Mouse (Mus musculus): ENCODE data around the gene Spink4.

Gene Spink4

GRCm38 (mm10) chr4:40919785-40920184, at the start of gene Spink4:
TSS of gene Spink4 (plus strand) at chr4:40920052.
- DNase-seq (ENCODE audit: low spot score), result peak; percentile 74

- DNase-seq (ENCODE audit: low spot score), result no peak
Measured at GRCm38 (mm10) chr4:40870206-40870605, 49.6 kb upstream of the Spink4 start.

GRCm38 (mm10) chr4:40872129-40872528, 47.7 kb upstream of the Spink4 start:
- DNase-seq (ENCODE audit: low spot score), result no peak

DNA sequence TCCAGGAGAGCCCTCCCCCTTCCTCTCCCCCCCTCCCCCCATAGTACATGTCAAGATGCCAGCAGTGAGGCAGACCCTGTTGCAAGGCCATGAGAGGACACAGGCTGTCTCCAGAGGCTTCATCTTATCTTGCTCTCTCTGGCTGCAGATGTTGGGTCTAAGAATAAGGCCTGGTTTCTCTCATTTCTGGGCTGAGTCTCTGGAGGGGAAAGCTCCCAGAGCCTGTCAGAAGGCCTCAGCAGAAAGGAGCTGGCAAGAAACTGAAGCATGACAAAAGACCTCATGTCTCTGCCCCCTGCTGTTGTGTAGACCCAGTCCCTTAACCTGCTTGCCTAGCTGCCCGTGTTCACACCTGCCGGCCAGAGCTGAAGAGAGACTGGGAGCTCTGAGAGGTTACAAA, 46.5 kb upstream of the Spink4 start:
- DNase-seq (ENCODE audit: low spot score), result no peak

DNA sequence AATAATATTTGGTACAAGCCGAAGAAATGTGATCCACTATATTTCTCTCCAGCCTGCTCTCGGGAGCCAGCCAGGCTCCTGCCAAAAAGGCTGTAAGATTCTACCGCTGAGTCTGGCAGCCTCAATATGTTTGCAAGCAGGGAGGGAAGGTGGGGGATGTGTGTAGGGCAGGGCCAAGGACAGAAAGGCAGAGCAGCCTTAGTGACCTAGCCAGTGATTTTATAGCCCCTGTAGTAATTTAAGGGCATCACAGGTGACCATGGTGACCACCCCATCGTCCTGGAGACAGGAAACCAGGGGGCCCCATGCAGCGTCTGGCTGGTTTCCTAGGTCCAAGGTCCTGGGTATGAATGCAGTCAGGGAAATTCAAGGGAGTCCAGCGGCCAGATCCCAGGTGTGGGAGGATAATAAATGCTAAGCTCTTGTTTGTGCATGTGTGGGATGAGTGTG, 45.7 kb upstream of the Spink4 start:
- peak; percentile 63 for DNase-seq (ENCODE audit: low spot score)

DNA sequence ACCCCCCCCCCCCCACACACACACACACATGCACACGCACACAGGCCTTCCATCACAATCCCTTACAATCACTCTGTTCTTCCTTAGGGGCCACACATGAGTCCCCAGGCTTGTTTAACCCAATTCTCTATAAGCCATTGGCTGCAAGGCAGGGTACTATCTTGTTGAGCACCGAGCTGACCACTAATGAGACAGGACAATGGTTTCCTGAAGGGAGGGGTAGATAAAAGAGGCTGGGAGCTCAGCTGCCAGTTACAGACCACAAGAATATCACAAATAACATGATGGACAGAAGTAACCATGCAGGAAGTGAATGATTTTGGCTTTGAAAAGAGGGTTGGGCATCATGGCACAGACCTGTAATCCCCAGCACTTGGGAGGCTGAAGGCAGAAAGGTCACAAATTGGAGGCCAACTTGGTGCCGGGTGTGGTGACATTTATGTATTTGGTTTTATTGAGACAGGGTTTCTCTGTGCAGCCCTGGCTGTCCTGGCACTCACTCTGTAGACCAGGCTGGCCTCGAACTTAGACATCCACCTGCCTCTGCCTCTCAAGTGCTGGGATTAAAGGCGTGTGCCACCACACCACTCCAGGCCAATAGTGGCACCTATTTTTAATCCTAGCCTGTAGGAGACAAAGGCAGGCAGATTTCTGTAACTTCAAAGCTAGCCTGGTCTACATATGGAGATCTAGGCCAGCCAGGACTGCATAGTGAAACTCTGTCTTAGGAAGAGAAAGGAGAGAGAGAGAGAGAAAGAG, 44.9 kb upstream of the Spink4 start:
- DNase-seq (ENCODE audit: low spot score), result no peak

DNA sequence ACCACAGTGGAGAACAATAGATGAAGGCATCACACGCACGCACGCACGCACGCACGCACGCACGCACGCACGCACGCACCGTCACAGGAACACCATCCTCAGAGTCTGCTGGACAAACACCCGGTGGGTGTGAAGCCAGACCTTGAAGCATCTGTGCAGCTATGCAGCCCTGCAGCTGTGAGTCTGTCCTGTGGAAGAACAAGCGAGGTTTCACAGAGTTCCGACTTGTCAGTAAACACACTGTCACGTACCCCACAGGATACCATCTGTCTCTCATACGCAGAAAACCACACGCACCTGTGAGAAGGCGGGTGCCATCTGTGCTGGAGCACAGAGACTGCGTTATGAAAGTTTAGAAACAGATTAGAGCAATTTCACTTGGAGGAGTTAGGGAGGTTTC, 44.0 kb upstream of the Spink4 start:
- DNase-seq (ENCODE audit: low spot score), result no peak

DNA sequence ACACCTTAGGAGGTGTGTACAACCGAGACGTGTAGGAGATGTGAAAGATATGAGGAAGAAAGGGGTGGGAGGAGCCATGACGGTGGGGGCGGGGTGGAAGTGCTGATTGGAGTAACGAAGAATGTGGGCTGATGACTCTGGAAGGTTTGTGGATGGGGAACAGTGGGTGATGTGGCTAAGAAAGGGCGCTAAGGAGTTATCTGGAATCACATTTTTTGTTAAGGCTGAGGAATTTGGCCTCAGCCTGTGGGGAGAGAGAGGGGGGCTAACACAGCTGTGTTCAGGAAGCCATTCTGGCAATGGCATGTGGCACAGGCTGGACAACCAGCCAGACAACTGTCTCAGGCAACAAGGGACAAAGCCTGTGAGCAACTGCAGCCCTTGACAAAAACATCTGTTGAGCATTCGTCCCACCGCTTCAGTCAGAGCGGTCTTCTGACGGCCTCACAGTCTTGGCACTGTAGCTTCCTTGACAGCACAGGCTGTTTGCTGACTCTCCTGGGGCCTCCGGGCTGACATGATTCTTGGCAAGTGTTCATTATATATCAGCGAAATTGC, 43.0 kb upstream of the Spink4 start:
- DNase-seq (ENCODE audit: low spot score), result peak; percentile 23

DNA sequence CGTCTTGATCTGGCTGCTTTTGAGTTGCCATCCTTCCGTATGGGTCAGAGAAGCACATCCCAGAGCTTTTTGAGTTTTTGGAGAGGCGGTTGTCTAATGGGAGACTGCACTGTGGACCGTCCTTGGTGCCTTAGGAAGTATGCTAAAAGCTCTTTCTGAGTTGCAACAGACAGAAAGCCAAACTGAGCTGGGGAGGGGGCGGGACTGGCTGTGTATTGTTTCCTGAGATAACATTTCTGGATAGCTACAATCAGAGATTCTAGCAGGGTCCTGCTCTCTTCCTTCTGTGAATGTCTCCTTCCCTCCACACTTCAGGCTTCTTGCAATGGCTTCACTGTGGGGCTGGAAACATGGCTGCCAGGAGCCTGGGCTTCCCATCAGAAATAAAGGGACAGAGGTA, 42.3 kb upstream of the Spink4 start:
- no peak for DNase-seq (ENCODE audit: low spot score)

DNA sequence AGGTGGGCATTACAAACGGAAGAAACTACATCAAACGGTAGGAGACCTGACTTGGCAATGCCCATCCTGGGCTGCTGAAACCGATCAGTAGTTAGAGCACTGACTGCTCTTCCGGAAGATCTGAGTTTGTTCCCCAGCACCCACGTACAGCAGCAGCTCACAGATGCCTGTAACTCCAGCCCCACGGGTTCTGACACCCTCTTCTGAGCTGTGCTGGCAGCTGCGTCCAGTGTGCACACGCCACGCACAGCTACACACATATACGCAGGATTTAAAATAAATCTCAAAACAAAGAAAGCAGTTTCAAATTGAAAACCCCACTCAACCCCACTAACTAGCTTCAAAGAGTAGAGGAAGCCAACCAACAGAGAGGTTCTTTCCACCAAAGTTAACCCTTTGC, 36.7 kb upstream of the Spink4 start:
- DNase-seq (ENCODE audit: low spot score), result no peak

GRCm38 (mm10) chr4:40884282-40885165, 35.3 kb upstream of the Spink4 start:
- DNase-seq (ENCODE audit: low spot score), result peak; percentile 29

DNA sequence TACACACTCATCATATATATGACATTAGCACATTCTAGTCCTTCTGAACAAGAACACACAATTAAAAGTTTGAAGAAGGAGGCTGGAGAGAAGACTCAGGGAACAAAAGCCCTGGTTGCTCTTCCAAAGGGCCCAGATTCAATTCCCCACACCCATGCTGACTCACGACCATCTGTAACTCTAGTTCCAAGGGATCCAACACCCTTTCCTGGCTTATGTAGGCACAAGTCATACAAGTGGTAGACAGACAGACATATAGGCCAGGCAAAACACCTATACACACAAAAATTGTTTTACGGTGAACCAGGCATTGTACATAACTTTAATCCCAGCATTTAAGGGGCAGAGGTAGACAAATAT, 34.7 kb upstream of the Spink4 start:
- no peak for DNase-seq (ENCODE audit: low spot score)

DNA sequence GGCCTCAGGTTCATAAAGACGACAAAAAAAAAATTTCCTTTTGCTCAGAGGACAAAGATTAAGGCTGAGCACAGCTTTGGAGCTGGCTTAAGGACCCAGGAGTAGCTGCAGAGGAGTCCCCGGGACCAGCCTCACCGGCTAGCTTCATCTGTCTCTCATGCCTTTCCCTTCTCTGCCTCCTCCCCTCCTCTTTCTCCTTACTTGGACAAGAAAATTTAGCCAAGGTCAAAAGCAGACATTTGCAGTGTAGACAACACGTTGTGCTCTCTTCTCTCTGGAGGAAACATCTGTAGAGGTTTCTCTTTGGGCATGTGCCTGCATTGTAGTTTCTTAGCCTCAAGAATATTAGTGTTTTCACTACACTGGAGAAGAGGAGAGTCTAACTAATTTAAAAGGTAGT, 34.0 kb upstream of the Spink4 start:
- no peak for DNase-seq (ENCODE audit: low spot score)

DNA sequence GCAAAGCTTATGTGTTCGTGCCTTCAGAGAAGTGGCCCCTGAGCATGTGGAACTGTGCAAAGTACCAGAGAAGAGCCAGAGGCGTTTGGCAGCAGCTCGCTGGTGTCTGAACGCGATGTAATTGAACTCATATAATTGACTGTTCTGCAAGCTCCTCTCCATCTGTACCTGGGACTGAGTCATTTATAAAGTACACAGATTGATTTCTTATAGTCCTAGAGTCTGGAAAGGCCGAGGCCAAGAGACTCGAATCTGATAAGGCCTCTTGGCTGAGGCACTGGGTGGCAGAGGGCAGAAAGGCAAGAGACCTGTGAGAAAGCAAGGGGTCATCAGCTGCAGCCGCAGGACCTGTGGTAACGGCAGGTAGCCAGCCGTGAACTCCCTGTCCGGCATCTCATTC, 31.0 kb upstream of the Spink4 start:
- no peak for DNase-seq (ENCODE audit: low spot score)

DNA sequence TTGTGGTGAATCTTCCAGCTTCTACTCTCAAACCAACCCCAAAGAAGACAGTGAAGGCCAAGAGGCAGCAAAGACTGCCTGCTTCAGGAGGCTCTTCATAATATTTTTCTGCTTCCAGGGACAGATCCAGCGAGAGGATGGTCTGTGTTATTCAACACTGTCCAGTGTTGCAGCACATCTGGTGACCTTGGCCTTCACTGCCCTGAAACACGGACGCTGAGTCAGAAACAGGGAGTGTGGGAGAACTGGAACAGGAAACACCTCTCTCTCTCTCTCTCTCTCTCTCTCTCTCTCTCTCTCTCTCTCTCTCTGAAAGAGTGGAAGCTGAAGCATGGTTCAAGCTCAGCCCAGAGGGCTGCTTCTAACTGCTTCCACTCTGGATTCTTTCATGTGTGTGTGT, 30.6 kb upstream of the Spink4 start:
- peak; percentile 71 for DNase-seq (ENCODE audit: low spot score)

DNA sequence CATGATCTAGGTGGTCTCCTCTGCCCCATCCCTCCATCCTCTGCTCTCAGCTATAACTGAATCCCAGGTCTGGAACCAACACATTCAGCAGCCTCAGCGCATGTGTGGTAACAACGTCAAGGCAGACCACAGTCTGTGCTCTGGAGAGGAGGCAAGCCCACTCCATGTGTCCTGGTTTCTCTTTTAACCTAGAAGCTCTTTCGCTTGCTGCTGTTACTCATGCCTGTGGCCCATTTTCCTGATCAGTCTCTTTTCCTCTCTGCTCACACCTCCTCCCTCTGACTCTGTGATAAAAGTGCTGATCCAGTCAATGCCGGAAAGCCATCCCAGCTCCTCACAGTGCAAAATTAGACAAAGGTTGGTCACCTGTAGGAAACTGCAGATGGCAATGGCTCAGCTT, 29.9 kb upstream of the Spink4 start:
- no peak for DNase-seq (ENCODE audit: low spot score)

DNA sequence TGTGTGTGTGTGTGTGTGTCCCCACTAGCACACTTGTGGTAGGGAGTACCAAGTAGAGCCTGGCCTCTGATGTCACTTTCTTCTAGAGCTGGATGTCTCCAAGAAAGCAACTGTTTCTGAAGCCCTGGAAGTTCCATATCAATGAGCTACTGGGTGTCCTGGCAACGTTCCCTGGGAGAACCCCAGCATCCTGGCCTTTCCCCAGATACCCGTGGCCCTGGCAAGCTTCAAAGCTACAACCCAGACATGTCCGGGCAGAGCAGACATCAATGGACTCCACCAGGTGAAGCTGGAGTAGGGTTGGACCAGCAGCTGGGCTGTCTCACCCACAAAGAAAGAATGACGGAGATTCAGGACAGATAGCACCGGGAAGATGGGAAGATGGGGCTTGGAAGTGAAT, 28.6 kb upstream of the Spink4 start:
- no peak for DNase-seq (ENCODE audit: low spot score)

DNA sequence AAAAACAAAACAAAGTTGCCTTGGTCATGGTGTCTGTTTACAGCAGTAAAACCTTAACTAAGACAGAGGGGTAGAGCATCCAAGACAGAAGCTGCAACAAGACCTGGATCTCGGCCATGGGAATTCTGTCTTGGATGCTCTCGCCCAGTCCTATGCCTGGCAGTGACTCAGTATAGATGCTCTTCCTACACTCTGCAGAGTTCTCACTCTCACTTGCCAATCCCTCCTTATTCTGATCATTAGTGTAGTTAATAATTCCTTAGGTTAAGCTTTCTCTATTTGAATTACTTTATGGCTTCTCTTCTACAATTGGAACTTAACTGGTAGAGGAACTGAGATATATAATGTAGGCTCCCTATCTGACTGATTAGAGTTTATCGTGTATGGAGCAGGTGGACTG, 24.7 kb upstream of the Spink4 start:
- DNase-seq (ENCODE audit: low spot score), result no peak

- DNase-seq (ENCODE audit: low spot score), result no peak
Measured at GRCm38 (mm10) chr4:40895646-40896045, 24.2 kb upstream of the Spink4 start.

DNA sequence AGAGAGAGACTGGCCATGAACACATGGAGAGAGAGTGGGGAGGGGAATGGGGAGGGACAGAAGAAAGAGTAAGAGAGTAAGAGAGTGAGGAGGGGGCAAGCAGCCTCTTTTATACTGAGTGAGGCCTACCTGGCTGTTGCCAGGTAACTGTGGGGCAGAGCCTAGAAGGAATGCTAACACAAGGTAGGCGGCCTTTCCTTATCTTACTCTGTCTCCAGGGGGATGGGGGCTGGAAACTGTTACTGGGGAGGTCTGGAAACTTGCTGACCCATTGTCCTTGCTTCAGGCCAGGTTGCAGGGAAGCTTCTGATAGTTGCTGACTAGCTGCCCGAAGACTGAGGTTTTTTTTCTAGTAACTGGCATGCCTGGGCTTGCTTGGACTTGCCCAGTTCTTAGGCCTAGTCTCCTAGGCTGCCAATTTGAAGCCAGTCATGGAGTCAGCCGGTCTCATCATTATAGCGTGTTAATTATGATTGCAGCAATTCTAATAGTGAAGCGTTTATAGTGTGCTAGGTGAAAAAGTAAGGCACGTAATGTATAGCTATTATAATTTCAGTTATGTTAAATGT, 21.3 kb upstream of the Spink4 start:
- DNase-seq (ENCODE audit: low spot score), result no peak

GRCm38 (mm10) chr4:40899264-40899663, 20.6 kb upstream of the Spink4 start:
- DNase-seq (ENCODE audit: low spot score), result no peak

DNA sequence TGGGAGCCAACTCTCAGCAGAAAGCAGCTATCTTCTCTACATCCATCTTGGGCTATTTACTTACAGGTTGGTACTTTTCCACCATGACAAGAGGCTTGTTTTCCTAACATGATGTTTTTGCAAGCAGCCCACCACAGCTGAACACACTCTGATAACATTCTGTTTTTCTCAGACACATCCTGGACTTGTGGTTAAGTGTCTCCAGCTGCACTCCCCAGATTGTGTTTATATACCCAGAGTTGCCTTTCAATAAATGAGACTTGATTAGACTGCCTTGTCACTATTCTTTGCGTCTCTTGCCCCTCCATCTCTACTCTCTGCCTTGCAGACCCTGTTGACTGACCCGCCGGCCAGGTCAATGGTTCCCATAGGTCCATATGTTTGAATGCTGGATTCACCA, 19.8 kb upstream of the Spink4 start:
- no peak for DNase-seq (ENCODE audit: low spot score)

DNA sequence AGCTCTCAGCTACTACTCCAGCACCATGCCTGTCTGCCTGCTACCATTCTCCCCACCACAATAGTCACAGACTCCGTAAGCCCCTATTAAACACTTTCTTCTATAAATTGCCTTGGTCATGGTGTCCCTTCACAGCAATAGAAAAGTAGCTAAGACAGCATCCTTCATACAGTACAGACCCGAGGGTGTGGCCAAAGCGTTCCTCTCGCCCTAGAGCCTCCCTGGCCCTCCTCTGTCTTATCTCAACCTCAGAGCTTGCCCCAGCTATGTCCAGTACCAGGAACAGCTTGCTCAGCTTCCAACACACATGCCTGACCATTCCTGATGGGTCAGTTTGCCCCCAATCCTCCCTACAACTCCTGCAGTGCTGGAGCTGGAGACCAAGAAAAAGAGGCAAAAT, 19.2 kb upstream of the Spink4 start:
- DNase-seq (ENCODE audit: low spot score), result no peak
